Mouse (Mus musculus) lung, postnatal 0 days (tissue): Measurements from ENCODE around the gene Mas1.

Experiments
- CTCF ChIP-seq: IDR thresholded peaks from 2 replicates; pipeline ENCODE4 v1.5.1; 2016; ENCODE audit warnings: antibody characterized with exemption, mild to moderate bottlenecking
- EP300 ChIP-seq: IDR thresholded peaks from 2 replicates; pipeline ENCODE4 v1.6.1; 2016; ENCODE audit warnings: antibody characterized with exemption, mild to moderate bottlenecking, control low read depth

- no peak for TF ChIP-seq CTCF
- TF ChIP-seq EP300: no peak
These were observed 71.3 kb downstream of the Mas1 start for GRCm38 (mm10) chr17:12796633-12797032.
